Mouse (Mus musculus) myocyte (in vitro differentiated cells): ENCODE data around the gene Pycr1. TPM values are rescaled to one million over a fixed set of nuclear protein-coding genes. Genes with fewer than 3 reads are reported as not detected.
A peak's percentile ranks its signal among the peaks of the same experiment; 100 is the strongest.

Experiments
- H3K27me3 ChIP-seq: one replicate; pipeline ENCODE4 v1.6.1; 2011; ENCODE audit not compliant: control insufficient read depth, insufficient read depth, insufficient read length
- H3K36me3 ChIP-seq: one replicate; pipeline ENCODE4 v1.6.1; 2011; ENCODE audit not compliant: control insufficient read depth, insufficient read depth
- H3K4me2 ChIP-seq: one replicate; pipeline ENCODE4 v1.6.1; 2011; ENCODE audit warnings: low read depth, control low read depth
- H3K4me3 ChIP-seq: one replicate; pipeline ENCODE4 v1.5.1; 2011; ENCODE audit warnings: mild to moderate bottlenecking, control low read depth, moderate library complexity
- H3K79me2 ChIP-seq: one replicate; pipeline ENCODE4 v1.6.1; 2011; ENCODE audit not compliant: control insufficient read depth, insufficient read depth
- H3ac ChIP-seq: one replicate; pipeline ENCODE4 v1.6.1; 2011; ENCODE audit not compliant: control insufficient read depth, insufficient read length
- CEBPB ChIP-seq: IDR thresholded peaks from 2 replicates; pipeline ENCODE4 v1.6.1; 2011; ENCODE audit warnings: mild to moderate bottlenecking, moderate library complexity; ENCODE audit not compliant: poor library complexity, insufficient read depth, severe bottlenecking
- E2F4 ChIP-seq: IDR thresholded peaks from one replicate; pipeline ENCODE4 v1.6.1; 2011; ENCODE audit warnings: mild to moderate bottlenecking, control low read depth, moderate library complexity; ENCODE audit not compliant: insufficient read depth
- MAX ChIP-seq: IDR thresholded peaks from one replicate; pipeline ENCODE4 v1.6.1; 2011; ENCODE audit warnings: low read depth, mild to moderate bottlenecking, control low read depth
- MYOD1 ChIP-seq, 3 experiments: IDR thresholded peaks; one replicate each; pipeline ENCODE4 v1.6.1; 2011; ENCODE audit warnings: control low read depth in 2 of 3, low read depth in 2 of 3, mild to moderate bottlenecking in 2 of 3, moderate library complexity in 1 of 3; ENCODE audit not compliant: insufficient read length in 2 of 3, control insufficient read depth in 1 of 3
- MYOG ChIP-seq, 3 experiments: IDR thresholded peaks; one replicate each; pipeline ENCODE4 v1.6.1; 2011; ENCODE audit warnings: control low read depth in 2 of 3, low read depth in 2 of 3, mild to moderate bottlenecking in 2 of 3; ENCODE audit not compliant: insufficient read length in 2 of 3, control insufficient read depth in 1 of 3, insufficient read depth in 1 of 3
- POLR2A ChIP-seq: IDR thresholded peaks from one replicate; pipeline ENCODE4 v1.6.1; 2011; ENCODE audit warnings: low read depth, mild to moderate bottlenecking, control low read depth, moderate library complexity; ENCODE audit not compliant: insufficient read length
- POLR2AphosphoS2 ChIP-seq: IDR thresholded peaks from one replicate; pipeline ENCODE4 v1.6.1; 2011; ENCODE audit warnings: low read depth, control low read depth; ENCODE audit not compliant: insufficient read length
- REST ChIP-seq: IDR thresholded peaks from one replicate; pipeline ENCODE4 v1.6.1; 2011; ENCODE audit warnings: mild to moderate bottlenecking, control low read depth, moderate library complexity; ENCODE audit not compliant: insufficient read depth, insufficient read length
- SRF ChIP-seq: IDR thresholded peaks from one replicate; pipeline ENCODE4 v1.6.1; 2011; ENCODE audit warnings: low read depth; ENCODE audit not compliant: control insufficient read depth, insufficient read length
- TCF12 ChIP-seq: IDR thresholded peaks from one replicate; pipeline ENCODE4 v1.6.1; 2011; ENCODE audit warnings: mild to moderate bottlenecking, control low read depth; ENCODE audit not compliant: poor library complexity, insufficient read depth, severe bottlenecking
- TCF3 ChIP-seq: IDR thresholded peaks from one replicate; pipeline ENCODE4 v1.6.1; 2011; ENCODE audit warnings: low read depth, control low read depth; ENCODE audit not compliant: insufficient read length
- USF1 ChIP-seq: IDR thresholded peaks from one replicate; pipeline ENCODE4 v1.6.1; 2011; ENCODE audit warnings: low read depth, mild to moderate bottlenecking, control low read depth, moderate library complexity
- polyA plus RNA-seq: library from polyadenylated mRNA; unstranded; fragments of >200 nt; fragmentation: generic; extraction: Trizol; gene quantifications from one replicate; pipeline ENCODE4 v1.2.1, GENCODE M21; 2012; ENCODE audit warnings: missing spikeins

The Pycr1 gene
- polyA plus RNA-seq, 1 experiment = 56.9 TPM

- Histone ChIP-seq H3K79me2 (no peaks in the 10 kb centered on the region), H3ac (no peak overlapping the region), H3K4me2 (no peak overlapping the region), H3K4me3 (no peak overlapping the region), H3K27me3 (peaks cover 52% of the 10 kb centered on the region), H3K36me3 (no peaks in the 10 kb centered on the region)
- no peak for TF ChIP-seq MAX
- TF ChIP-seq POLR2A = no peak
- no peak for TF ChIP-seq REST
- no peak for TF ChIP-seq TCF12
- TF ChIP-seq TCF3 = no peak
- no peak for TF ChIP-seq USF1
- TF ChIP-seq SRF = no peak
- no peak for TF ChIP-seq E2F4
- no peak for TF ChIP-seq POLR2AphosphoS2
- no peak for TF ChIP-seq MYOD1 (IDR thresholded peaks at IDR 0.05; ENCODE audit: control insufficient read depth in 1 of 3, insufficient read length in 2 of 3, low read depth in 2 of 3)
- no peak for TF ChIP-seq CEBPB
- TF ChIP-seq MYOG (IDR thresholded peaks at IDR 0.05; ENCODE audit: control insufficient read depth in 1 of 3, insufficient read depth in 1 of 3, insufficient read length in 2 of 3, low read depth in 2 of 3) = no peak
Observed at GRCm38 (mm10) chr11:120662759-120663158, 19.2 kb upstream of the Pycr1 start.

DNA sequence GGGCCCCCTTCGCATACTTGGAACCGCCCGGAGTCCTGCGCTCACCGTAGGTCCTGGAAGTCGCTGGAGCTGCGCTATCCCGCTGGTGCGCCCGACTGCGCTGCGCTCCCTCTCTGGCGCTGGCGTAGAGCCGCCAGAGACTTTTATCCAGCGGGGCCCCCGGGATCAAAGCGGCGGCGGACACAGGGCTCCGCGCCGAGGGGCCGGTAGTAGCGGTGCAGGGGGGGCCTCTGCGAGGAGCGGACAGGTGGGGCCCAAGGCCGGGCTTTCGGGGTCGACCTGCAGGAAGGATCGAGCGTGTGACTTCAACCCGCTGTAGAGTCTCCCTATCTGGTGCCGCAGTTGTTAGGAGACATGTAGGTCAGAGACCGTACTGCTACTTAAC is 17.5 kb upstream of the Pycr1 start, which contains the start of gene Notum:
Gene Notum (minus strand): TSS at position 100 of the 385 bp plus-strand sequence.
- Histone ChIP-seq H3K4me3 (no peak within 1 kb of the TSS), H3K79me2 (no peaks in the 10 kb centered on the region), H3K27me3 (peaks cover 68% of the 10 kb centered on the region), H3K4me2 (peak within 1 kb of the TSS; percentile 73), H3ac (peak within 1 kb of the TSS; percentile 20), H3K36me3 (no peaks in the 10 kb centered on the region)
- no peak for TF ChIP-seq MYOD1 (IDR thresholded peaks at IDR 0.05; ENCODE audit: control insufficient read depth in 1 of 3, insufficient read length in 2 of 3, low read depth in 2 of 3)
- no peak for TF ChIP-seq REST
- TF ChIP-seq TCF12 = no peak
- TF ChIP-seq USF1 = no peak
- TF ChIP-seq TCF3 = no peak
- no peak for TF ChIP-seq CEBPB
- no peak for TF ChIP-seq MAX
- TF ChIP-seq POLR2A = no peak
- no peak for TF ChIP-seq POLR2AphosphoS2
- TF ChIP-seq E2F4 = no peak
- TF ChIP-seq MYOG (IDR thresholded peaks at IDR 0.05; ENCODE audit: control insufficient read depth in 1 of 3, insufficient read depth in 1 of 3, insufficient read length in 2 of 3, low read depth in 2 of 3) = no peak

- Histone ChIP-seq H3K36me3 (no peaks in the 10 kb centered on the region), H3K4me2 (peak overlapping the region; percentile 73), H3K79me2 (no peaks in the 10 kb centered on the region), H3K4me3 (no peak overlapping the region), H3K27me3 (peaks cover 74% of the 10 kb centered on the region), H3ac (peak overlapping the region; percentile 20)
- TF ChIP-seq MYOD1 (IDR thresholded peaks at IDR 0.05; ENCODE audit: control insufficient read depth in 1 of 3, insufficient read length in 2 of 3, low read depth in 2 of 3) (peak in 1 of 3 experiments; percentile 41), MAX (no peak), USF1 (no peak), SRF (no peak), MYOG (IDR thresholded peaks at IDR 0.05; ENCODE audit: control insufficient read depth in 1 of 3, insufficient read depth in 1 of 3, insufficient read length in 2 of 3, low read depth in 2 of 3) (peak in 2 of 3 experiments; percentile 12 to 17), REST (no peak), TCF12 (no peak), TCF3 (no peak), POLR2A (no peak), CEBPB (no peak), E2F4 (no peak), POLR2AphosphoS2 (no peak)
Observed at GRCm38 (mm10) chr11:120660301-120661075, 16.9 kb upstream of the Pycr1 start.

GRCm38 (mm10) chr11:120659509-120660300 is 16.1 kb upstream of the Pycr1 start:
- H3K4me2 ChIP-seq = peak overlapping the region; percentile 73
- no peak for TF ChIP-seq USF1
- TF ChIP-seq MAX = no peak
- no peak for TF ChIP-seq CEBPB
- no peak for TF ChIP-seq MYOD1 (IDR thresholded peaks at IDR 0.05; ENCODE audit: control insufficient read depth in 1 of 3, insufficient read length in 2 of 3, low read depth in 2 of 3)
- no peak for TF ChIP-seq TCF3
- TF ChIP-seq REST = no peak
- no peak for TF ChIP-seq POLR2A
- no peak for TF ChIP-seq POLR2AphosphoS2
- TF ChIP-seq MYOG (IDR thresholded peaks at IDR 0.05; ENCODE audit: control insufficient read depth in 1 of 3, insufficient read depth in 1 of 3, insufficient read length in 2 of 3, low read depth in 2 of 3) = no peak
- no peak for TF ChIP-seq SRF
- no peak for TF ChIP-seq TCF12
- no peak for TF ChIP-seq E2F4
- peaks cover 71% of the 10 kb centered on the region for H3K27me3 ChIP-seq
- H3ac ChIP-seq = no peak overlapping the region
- H3K79me2 ChIP-seq = no peaks in the 10 kb centered on the region
- no peaks in the 10 kb centered on the region for H3K36me3 ChIP-seq
- H3K4me3 ChIP-seq = no peak overlapping the region
